Mouse (Mus musculus) embryonic fibroblast, embryonic 13.5 days (primary cell): ENCODE data around the gene Gipc3. TPM values are rescaled to one million over a fixed set of nuclear protein-coding genes. Genes with fewer than 3 reads are reported as not detected.

Experiments
- H3K27ac ChIP-seq: 2 replicates; pipeline ENCODE4 v1.5.1; 2012; ENCODE audit warnings: low read length, control low read depth, inconsistent platforms; ENCODE audit not compliant: insufficient read depth
- H3K4me1 ChIP-seq: 2 replicates; pipeline ENCODE4 v1.6.1; 2011; ENCODE audit warnings: low read length; ENCODE audit not compliant: control insufficient read depth, insufficient read depth
- H3K4me3 ChIP-seq: 2 replicates; pipeline ENCODE4 v1.5.1; 2011; ENCODE audit warnings: mild to moderate bottlenecking, control low read depth, low read length; ENCODE audit not compliant: insufficient read depth
- CTCF ChIP-seq: IDR thresholded peaks from 2 replicates; pipeline ENCODE4 v1.5.1; 2011; ENCODE audit warnings: mild to moderate bottlenecking, control low read depth, low read length, moderate library complexity, borderline replicate concordance; ENCODE audit not compliant: insufficient read depth
- POLR2A ChIP-seq: IDR thresholded peaks from 2 replicates; pipeline ENCODE4 v1.6.1; 2011; ENCODE audit warnings: low read depth, mild to moderate bottlenecking, control low read depth, low read length, moderate library complexity
- polyA plus RNA-seq: library from polyadenylated mRNA; stranded (reverse); fragments of >200 nt; gene quantifications from 2 replicates; pipeline ENCODE4 v1.2.4, GENCODE M21; 2011; ENCODE audit warnings: low read depth; ENCODE audit not compliant: missing spikeins, insufficient read length

Gene Gipc3
- polyA plus RNA-seq, 1 experiment = 0.39 TPM

GRCm38 (mm10) chr10:81358841-81359240 is 15.8 kb upstream of the Gipc3 start:
- no peak overlapping the region for H3K27ac ChIP-seq
- no peak overlapping the region for H3K4me3 ChIP-seq

GRCm38 (mm10) chr10:81358209-81358608 is 15.1 kb upstream of the Gipc3 start:
- Histone ChIP-seq H3K4me3 (peak overlapping the region; percentile 67), H3K27ac (no peak overlapping the region), H3K4me1 (0 out of 2 replicates have a peak, but pooled peaks cover 2% of the 10 kb centered on the region)
- TF ChIP-seq POLR2A (no peak), CTCF (no peak)

More at GRCm38 (mm10) chr10:81358841-81359240, 15.8 kb upstream of the Gipc3 start:
- 0 out of 2 replicates have a peak, but pooled peaks cover 2% of the 10 kb centered on the region for H3K4me1 ChIP-seq
- TF ChIP-seq CTCF = no peak
- TF ChIP-seq POLR2A = no peak

GRCm38 (mm10) chr10:81356991-81357844 is 14.2 kb upstream of the Gipc3 start, which contains the start of gene Mfsd12:
Mfsd12 (plus strand) TSS chr10:81357491.
- Histone ChIP-seq H3K4me3 (peak within 1 kb of the TSS; percentile 67), H3K4me1 (0 out of 2 replicates have a peak, but pooled peaks cover 2% of the 10 kb centered on the region), H3K27ac (no peak within 1 kb of the TSS)
- TF ChIP-seq CTCF (no peak), POLR2A (peak; percentile 61)

GRCm38 (mm10) chr10:81356352-81356990 is 13.4 kb upstream of the Gipc3 start:
- H3K4me1 ChIP-seq = 0 out of 2 replicates have a peak, but pooled peaks cover 2% of the 10 kb centered on the region
- no peak overlapping the region for H3K27ac ChIP-seq
- no peak for TF ChIP-seq POLR2A
- no peak for TF ChIP-seq CTCF
- H3K4me3 ChIP-seq = no peak overlapping the region

GRCm38 (mm10) chr10:81355533-81355932 is 12.5 kb upstream of the Gipc3 start:
- no peak overlapping the region for H3K4me3 ChIP-seq
- H3K27ac ChIP-seq = no peak overlapping the region
- 0 out of 2 replicates have a peak, but pooled peaks cover 2% of the 10 kb centered on the region for H3K4me1 ChIP-seq
- TF ChIP-seq POLR2A (no peak), CTCF (no peak)

- Histone ChIP-seq H3K4me3 (no peak overlapping the region), H3K27ac (no peak overlapping the region), H3K4me1 (0 out of 2 replicates have a peak, but pooled peaks cover 2% of the 10 kb centered on the region)
- TF ChIP-seq POLR2A (no peak), CTCF (no peak)
Measured at GRCm38 (mm10) chr10:81354738-81355477, 11.8 kb upstream of the Gipc3 start.

- TF ChIP-seq POLR2A = no peak
- TF ChIP-seq CTCF = no peak
- Histone ChIP-seq H3K4me1 (peaks cover 4% of the 10 kb centered on the region; the same call in 1 of the 2 replicates), H3K4me3 (no peak overlapping the region), H3K27ac (no peak overlapping the region)
Measured at GRCm38 (mm10) chr10:81351678-81352291, 8.7 kb upstream of the Gipc3 start.

- peak within 1 kb of the TSS; percentile 75 for H3K27ac ChIP-seq
- TF ChIP-seq CTCF (peak; percentile 67; the same call in 1 of the 2 replicates), POLR2A (no peak)
- peaks cover 4% of the 10 kb centered on the region; the same call in 1 of the 2 replicates for H3K4me1 ChIP-seq
- H3K4me3 ChIP-seq = peak within 1 kb of the TSS; percentile 77
Measured at GRCm38 (mm10) chr10:81350351-81351063, 7.4 kb upstream of the Gipc3 start, which contains the start of gene Hmg20b. Hmg20b (minus strand) TSS chr10:81350480.
